8 mouse cellular contexts compared by ENCODE assay signal in the genomic region with DNA sequence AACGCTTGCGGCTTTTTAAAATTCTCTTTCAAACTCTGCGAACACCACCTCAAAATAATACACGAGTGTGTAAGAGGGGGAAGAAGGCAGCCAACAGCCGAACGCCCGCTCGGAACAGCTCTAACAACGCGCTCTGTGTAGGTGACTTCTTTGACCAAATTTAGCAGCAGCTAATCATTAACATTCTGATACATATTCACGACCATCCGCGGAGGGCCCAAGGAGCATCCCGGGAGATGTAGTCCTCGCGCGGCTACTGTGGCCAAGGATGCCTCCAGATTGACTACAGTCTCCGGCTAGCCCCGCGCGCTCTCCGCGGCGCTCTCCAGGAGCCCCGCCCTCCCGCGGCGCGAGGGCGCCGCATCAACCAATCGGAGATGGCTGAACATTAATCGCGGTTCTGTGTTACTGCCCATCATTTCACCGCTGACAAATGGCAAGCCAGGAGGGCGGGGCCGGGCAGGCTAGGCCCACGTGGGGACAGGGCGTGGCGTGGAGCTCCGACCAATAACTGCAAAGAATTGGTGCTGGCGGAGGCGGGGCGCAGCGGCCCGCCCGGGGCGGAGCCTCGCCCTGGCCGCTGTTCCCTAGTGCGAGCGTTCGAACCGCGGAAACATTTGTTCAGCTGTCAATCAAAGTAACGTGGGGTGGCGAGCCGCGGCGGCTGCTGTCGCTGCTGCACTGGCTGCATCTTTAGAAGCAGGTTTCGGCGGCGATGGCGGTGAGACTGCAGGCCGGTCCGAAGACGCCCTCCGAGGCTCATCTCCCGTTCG. TPM values are rescaled to one million over a fixed set of nuclear protein-coding genes. Genes with fewer than 3 reads are reported as not detected.
DNase-seq lines count a peak whose midpoint lies in the region; ATAC-seq and TF ChIP-seq lines count a peak whose summit lies in the region.

A gene (minus strand): TSS at position 135 of the 773 bp plus-strand sequence.

- peak; percentile 99 for DNase-seq in 3T3-L1 (ENCODE audit: low read depth, low spot score)
- peak; percentile 100 for DNase-seq in adrenal gland, postnatal 4 days (ENCODE audit: low spot score in 2 of 2)
- DNase-seq in embryonic facial prominence, embryonic 14.5 days (ENCODE audit: low spot score), result peak; percentile 100
- DNase-seq in heart, adult 2 months, result peak; percentile 100
- peak; percentile 100 for DNase-seq in kidney, adult 8-10 months
- DNase-seq in spleen, postnatal 10 days (ENCODE audit: low spot score in 2 of 2), result peak; percentile 100

- H3K79me2 ChIP-seq in heart, adult 2 months (replicated peaks; ENCODE audit: control insufficient read depth, insufficient read depth, low read length), result no peaks in the 10 kb centered on the region

- H3K36me3 ChIP-seq in embryonic facial prominence, embryonic 14.5 days (ENCODE audit: control insufficient read depth, insufficient read depth, low read length), result no peaks in the 10 kb centered on the region
- peaks cover 11% of the 10 kb centered on the region for H3K36me3 ChIP-seq in heart, adult 2 months (ENCODE audit: control insufficient read depth, insufficient read depth, low read length)
- no peaks in the 10 kb centered on the region for H3K36me3 ChIP-seq in limb, embryonic 13.5 days
- H3K36me3 ChIP-seq in midbrain, embryonic 16.5 days (ENCODE audit: control insufficient read depth, insufficient read depth, low read length), result no peaks in the 10 kb centered on the region

- H3K4me3 ChIP-seq in embryonic facial prominence, embryonic 14.5 days (ENCODE audit: low read depth, low read length), result peak within 1 kb of the TSS; percentile 92
- H3K4me3 ChIP-seq in heart, adult 2 months, result peak within 1 kb of the TSS; percentile 92
- peak within 1 kb of the TSS; percentile 79 for H3K4me3 ChIP-seq in limb, embryonic 13.5 days
- H3K4me3 ChIP-seq in midbrain, embryonic 16.5 days (ENCODE audit: low read depth, low read length), result peak within 1 kb of the TSS; percentile 69

- no peaks in the 10 kb centered on the region for H3K9me3 ChIP-seq in embryonic facial prominence, embryonic 14.5 days (ENCODE audit: control insufficient read depth, low read length)
- no peaks in the 10 kb centered on the region for H3K9me3 ChIP-seq in limb, embryonic 13.5 days
- no peaks in the 10 kb centered on the region for H3K9me3 ChIP-seq in midbrain, embryonic 16.5 days (replicated peaks; ENCODE audit: control insufficient read depth, low read length, poor library complexity, severe bottlenecking)

- under 1% methylated on average over 57 of the region's 71 CpGs for WGBS in embryonic facial prominence, embryonic 14.5 days
- WGBS in heart, adult 2 months, result under 1% methylated on average over 71 of the region's 71 CpGs
- WGBS in limb, embryonic 13.5 days, result under 1% methylated on average over 71 of the region's 71 CpGs
- under 1% methylated on average over 70 of the region's 71 CpGs for WGBS in midbrain, embryonic 16.5 days

- TF ChIP-seq POLR2A in heart, adult 2 months (IDR thresholded peaks at IDR 0.05; ENCODE audit: insufficient read depth, low read depth, low read length), result peak; percentile 99

- no peak for TF ChIP-seq CTCF in heart, adult 2 months (IDR thresholded peaks at IDR 0.05)

- H3K9ac ChIP-seq in embryonic facial prominence, embryonic 14.5 days (ENCODE audit: low read depth, low read length), result peak within 1 kb of the TSS; percentile 96
- H3K9ac ChIP-seq in heart, adult 2 months (ENCODE audit: low read depth, low read length), result peak within 1 kb of the TSS; percentile 91
- peak within 1 kb of the TSS; percentile 98 for H3K9ac ChIP-seq in limb, embryonic 13.5 days
- peak within 1 kb of the TSS; percentile 95 for H3K9ac ChIP-seq in midbrain, embryonic 16.5 days (ENCODE audit: low read depth, low read length)

- ATAC-seq in embryonic facial prominence, embryonic 14.5 days (ENCODE audit: low read depth), result peak; percentile 97
- ATAC-seq in limb, embryonic 13.5 days (ENCODE audit: low FRiP score, low read depth), result peak; percentile 96
- peak; percentile 97 for ATAC-seq in midbrain, embryonic 16.5 days

- peak; percentile 74; the same call in 1 of the 2 replicates for TF ChIP-seq EP300 in heart, adult 2 months (IDR thresholded peaks at IDR 0.05; ENCODE audit: insufficient read depth, low read depth, low read length)

- H3K27ac ChIP-seq in embryonic facial prominence, embryonic 14.5 days (replicated peaks; ENCODE audit: low read depth, low read length), result peak within 1 kb of the TSS; percentile 97
- peak within 1 kb of the TSS; percentile 89 for H3K27ac ChIP-seq in heart, adult 2 months
- H3K27ac ChIP-seq in limb, embryonic 13.5 days, result peak within 1 kb of the TSS; percentile 99
- H3K27ac ChIP-seq in midbrain, embryonic 16.5 days (ENCODE audit: low read length), result peak within 1 kb of the TSS; percentile 97

- H3K27me3 ChIP-seq in embryonic facial prominence, embryonic 14.5 days (replicated peaks; ENCODE audit: control insufficient read depth, insufficient read depth, low read length), result no peaks in the 10 kb centered on the region
- H3K27me3 ChIP-seq in heart, adult 2 months (ENCODE audit: control insufficient read depth, insufficient read depth, low read length), result no peaks in the 10 kb centered on the region
- 0 out of 2 replicates have a peak, but pooled peaks cover 2% of the 10 kb centered on the region for H3K27me3 ChIP-seq in limb, embryonic 13.5 days
- H3K27me3 ChIP-seq in midbrain, embryonic 16.5 days (ENCODE audit: control insufficient read depth, insufficient read depth, low read depth, low read length), result no peaks in the 10 kb centered on the region

- H3K4me1 ChIP-seq in embryonic facial prominence, embryonic 14.5 days (ENCODE audit: control insufficient read depth, insufficient read depth, low read length), result peaks cover 23% of the 10 kb centered on the region
- H3K4me1 ChIP-seq in heart, adult 2 months (ENCODE audit: control insufficient read depth, insufficient read depth, low read length), result peaks cover 3% of the 10 kb centered on the region
- peaks cover 34% of the 10 kb centered on the region for H3K4me1 ChIP-seq in limb, embryonic 13.5 days
- H3K4me1 ChIP-seq in midbrain, embryonic 16.5 days (ENCODE audit: control insufficient read depth, insufficient read depth, low read length), result peaks cover 23% of the 10 kb centered on the region

- peak within 1 kb of the TSS; percentile 74 for H3K4me2 ChIP-seq in embryonic facial prominence, embryonic 14.5 days (ENCODE audit: low read depth, low read length)
- H3K4me2 ChIP-seq in limb, embryonic 13.5 days (replicated peaks), result peak within 1 kb of the TSS; percentile 74
- peak within 1 kb of the TSS; percentile 77 for H3K4me2 ChIP-seq in midbrain, embryonic 16.5 days (ENCODE audit: low read length)

- intact Hi-C loops in heart, adult 2 months (cut with DNase I), result loop anchor here (5.0 to 10.0 kb wide), 3 partner anchors 91 to 1803 kb away; a partner anchor contains a TSS

RNA-seq across cellular contexts. Expression of the gene that starts here (rescaled TPM):
- 10 to 100 TPM; 15.6 to 18.5 TPM for total RNA-seq in adrenal gland, postnatal 4 days (2021)
- 14.3 and 15.8 TPM in 2 replicates for polyA plus RNA-seq in embryonic facial prominence, embryonic 14.5 days (2014; fragmentation: Nextera tagmentation; extraction: Ambion mirVana)
- total RNA-seq in heart, adult 2 months (2021), result 10 to 100 TPM in 1 of 2 experiments, 1 to 10 TPM in 1; 8.5 to 10.3 TPM
- 5.8 and 7.8 TPM in 2 replicates for polyA plus RNA-seq in heart, adult 2 months (2012; rRNA removed)
- polyA plus RNA-seq in limb, embryonic 13.5 days (2015; fragmentation: Nextera tagmentation; extraction: Ambion mirVana), result 19.3 and 19.8 TPM in 2 replicates
- 26.7 and 30.8 TPM in 2 replicates for polyA plus RNA-seq in midbrain, embryonic 16.5 days (2015; fragmentation: Nextera tagmentation; extraction: Ambion mirVana)

Comparison
In these comparisons a context has a peak if more than half of its experiments do, and no peak if none do; other contexts are left out.
1. Peak in every context shown above with its lines: DNase-seq, ATAC-seq, H3K4me3 ChIP-seq and H3K27ac ChIP-seq.